Mouse (Mus musculus) erythroblast, embryonic 14.5 days (primary cell): ENCODE measurements at regions not wholly inside any gene's neighbourhood (a gene's known extent, or its start where the extent isn't known, plus 50 kb on each side); places are given as distances from the start of the nearest gene placed in this dataset.

Experiments
- GATA1 ChIP-seq: IDR thresholded peaks from 2 replicates; pipeline ENCODE4 v1.6.1; 2012; ENCODE audit warnings: low read length, inconsistent platforms, mixed read lengths
- TAL1 ChIP-seq: IDR thresholded peaks from 3 replicates; pipeline ENCODE4 v1.6.1; 2012; ENCODE audit warnings: low read length, inconsistent platforms, mixed read lengths

GRCm38 (mm10) chr12:80034963-80035411 is 77.8 kb downstream of the Zfp36l1 start:
- TF ChIP-seq GATA1 (no peak), TAL1 (no peak)
